8 mouse cellular contexts compared by ENCODE assay signal in genomic region chr9:47529602-47530450, GRCm38 (mm10). TPM values are rescaled to one million over a fixed set of nuclear protein-coding genes. Genes with fewer than 3 reads are reported as not detected.
DNase-seq lines count a peak whose midpoint lies in the region; ATAC-seq and TF ChIP-seq lines count a peak whose summit lies in the region.

Gene Cadm1 (plus strand): TSS chr9:47530173.

- no peaks in the 10 kb centered on the region; the same call in 1 of the 2 replicates for H3K4me1 ChIP-seq in brown adipose tissue, adult 24 weeks (ENCODE audit: control insufficient read depth, insufficient read depth, insufficient read length, low read length)
- peaks cover 9% of the 10 kb centered on the region for H3K4me1 ChIP-seq in erythroblast, embryonic 14.5 days (ENCODE audit: control insufficient read depth)
- peaks cover 31% of the 10 kb centered on the region for H3K4me1 ChIP-seq in heart, embryonic 10.5 days
- H3K4me1 ChIP-seq in limb, embryonic 12.5 days (replicated peaks), result peaks cover 22% of the 10 kb centered on the region
- peaks cover 29% of the 10 kb centered on the region for H3K4me1 ChIP-seq in midbrain, embryonic 13.5 days (replicated peaks)
- peaks cover 16% of the 10 kb centered on the region for H3K4me1 ChIP-seq in small intestine, adult 2 months (ENCODE audit: control insufficient read depth, insufficient read depth, insufficient read length, low read length)

- peaks cover 67% of the 10 kb centered on the region for H3K27me3 ChIP-seq in erythroblast, embryonic 14.5 days (ENCODE audit: control insufficient read depth)
- 0 out of 2 replicates have a peak, but pooled peaks cover 5% of the 10 kb centered on the region for H3K27me3 ChIP-seq in heart, embryonic 10.5 days (ENCODE audit: insufficient read depth, poor library complexity, severe bottlenecking)
- peaks cover 22% of the 10 kb centered on the region for H3K27me3 ChIP-seq in limb, embryonic 12.5 days
- peaks cover 17% of the 10 kb centered on the region for H3K27me3 ChIP-seq in midbrain, embryonic 13.5 days
- peaks cover 48% of the 10 kb centered on the region for H3K27me3 ChIP-seq in small intestine, adult 2 months (ENCODE audit: control insufficient read depth, insufficient read depth, low read length)

- H3K4me3 ChIP-seq in brown adipose tissue, adult 24 weeks (ENCODE audit: insufficient read depth, low read depth, low read length), result peak within 1 kb of the TSS; percentile 81
- H3K4me3 ChIP-seq in erythroblast, embryonic 14.5 days (replicated peaks), result peak within 1 kb of the TSS; percentile 57
- H3K4me3 ChIP-seq in heart, embryonic 10.5 days, result peak within 1 kb of the TSS; percentile 83
- H3K4me3 ChIP-seq in limb, embryonic 12.5 days (replicated peaks), result peak within 1 kb of the TSS; percentile 76
- peak within 1 kb of the TSS; percentile 85 for H3K4me3 ChIP-seq in midbrain, embryonic 13.5 days (replicated peaks)
- peak within 1 kb of the TSS; percentile 90 for H3K4me3 ChIP-seq in small intestine, adult 2 months (ENCODE audit: low read depth, low read length)

- TF ChIP-seq POLR2A in small intestine, adult 2 months (IDR thresholded peaks at IDR 0.05; ENCODE audit: low read depth, low read length), result peak; percentile 66

- peak; percentile 46; the same call in 1 of the 2 replicates for TF ChIP-seq CTCF in small intestine, adult 2 months (IDR thresholded peaks at IDR 0.05; ENCODE audit: extremely low read depth, insufficient read length, insufficient replicate concordance, low read depth, low read length)

- ATAC-seq in limb, embryonic 12.5 days (ENCODE audit: insufficient number of reproducible peaks, insufficient read depth, low FRiP score, low TSS enrichment, low read depth), result peak; percentile 93
- peak; percentile 92 for ATAC-seq in midbrain, embryonic 13.5 days

- H3K4me2 ChIP-seq in limb, embryonic 12.5 days, result peak within 1 kb of the TSS; percentile 96
- peak within 1 kb of the TSS; percentile 89 for H3K4me2 ChIP-seq in midbrain, embryonic 13.5 days (replicated peaks)

- H3K9ac ChIP-seq in limb, embryonic 12.5 days (replicated peaks), result peak within 1 kb of the TSS; percentile 84
- peak within 1 kb of the TSS; percentile 89 for H3K9ac ChIP-seq in midbrain, embryonic 13.5 days (replicated peaks)

- peak; percentile 99 for DNase-seq in heart, embryonic 10.5 days (ENCODE audit: low spot score)
- DNase-seq in kidney, adult 9 months, result peak; percentile 97
- no peak for DNase-seq in adipocyte (ENCODE audit: low spot score)

- H3K36me3 ChIP-seq in erythroblast, embryonic 14.5 days (ENCODE audit: control insufficient read depth), result no peaks in the 10 kb centered on the region
- H3K36me3 ChIP-seq in heart, embryonic 10.5 days, result no peaks in the 10 kb centered on the region
- H3K36me3 ChIP-seq in limb, embryonic 12.5 days, result no peaks in the 10 kb centered on the region
- no peaks in the 10 kb centered on the region for H3K36me3 ChIP-seq in midbrain, embryonic 13.5 days
- no peaks in the 10 kb centered on the region for H3K36me3 ChIP-seq in small intestine, adult 2 months (ENCODE audit: control insufficient read depth, insufficient read depth, low read length)

- peaks cover 5% of the 10 kb centered on the region; the same call in 1 of the 2 replicates for H3K9me3 ChIP-seq in erythroblast, embryonic 14.5 days (ENCODE audit: control insufficient read depth, low read length)
- H3K9me3 ChIP-seq in heart, embryonic 10.5 days, result no peaks in the 10 kb centered on the region
- no peaks in the 10 kb centered on the region for H3K9me3 ChIP-seq in limb, embryonic 12.5 days
- H3K9me3 ChIP-seq in midbrain, embryonic 13.5 days, result no peaks in the 10 kb centered on the region

- under 1% methylated on average over 70 of the region's 72 CpGs for WGBS in heart, embryonic 10.5 days
- WGBS in limb, embryonic 12.5 days, result under 1% methylated on average over 72 of the region's 72 CpGs
- WGBS in midbrain, embryonic 13.5 days, result under 1% methylated on average over 71 of the region's 72 CpGs
- 1% methylated on average over 72 of the region's 72 CpGs for WGBS in small intestine, adult 2 months

- no peak within 1 kb of the TSS for H3K27ac ChIP-seq in brown adipose tissue, adult 24 weeks (replicated peaks; ENCODE audit: low read depth, low read length)
- peak within 1 kb of the TSS; percentile 92 for H3K27ac ChIP-seq in heart, embryonic 10.5 days
- H3K27ac ChIP-seq in limb, embryonic 12.5 days, result peak within 1 kb of the TSS; percentile 78
- peak within 1 kb of the TSS; percentile 92 for H3K27ac ChIP-seq in midbrain, embryonic 13.5 days
- 0 out of 2 replicates have a peak within 1 kb of the TSS, but pooled peaks have one; percentile 18 for H3K27ac ChIP-seq in small intestine, adult 2 months (ENCODE audit: insufficient read depth, low read depth, low read length)

RNA-seq across cellular contexts. Expression of gene Cadm1, which starts in this region (rescaled TPM):
- 2.1 and 2.5 TPM in 2 replicates for polyA plus RNA-seq in brown adipose tissue, adult 24 weeks (2012; ENCODE audit: insufficient read depth, insufficient read length, missing spikeins)
- polyA plus RNA-seq in erythroblast, embryonic 14.5 days (2012), result 0.07 TPM in 1 of 2 replicates, not detected in the other
- polyA plus RNA-seq in heart, embryonic 10.5 days (2016; fragmentation: Nextera tagmentation; extraction: Ambion mirVana), result 44.7 and 68.4 TPM in 2 replicates
- 46.5 and 46.6 TPM in 2 replicates for polyA plus RNA-seq in limb, embryonic 12.5 days (2016; fragmentation: Nextera tagmentation; extraction: Ambion mirVana)
- polyA plus RNA-seq in midbrain, embryonic 13.5 days (2015; fragmentation: Nextera tagmentation; extraction: Ambion mirVana), result 138 and 156 TPM in 2 replicates
- polyA plus RNA-seq in small intestine, adult 2 months (2012; rRNA removed), result 1.4 and 3.2 TPM in 2 replicates

Comparison
In these comparisons a context has a peak if more than half of its experiments do, and no peak if none do; other contexts are left out.
1. RNA of gene Cadm1 (polyA plus RNA-seq): 138 to 156 TPM in midbrain, embryonic 13.5 days, 44.7 to 68.4 TPM in heart, embryonic 10.5 days and 46.5 to 46.6 TPM in limb, embryonic 12.5 days; 2.1 to 2.5 TPM in brown adipose tissue, adult 24 weeks, 1.4 to 3.2 TPM in small intestine, adult 2 months and 0.07 TPM in erythroblast, embryonic 14.5 days; every median in the first group is over 10 times any median in the second.
2. Peak in every context shown above with its lines, with median percentiles within 50 percentile points of each other: H3K4me3 ChIP-seq.